Mouse (Mus musculus) ES-E14 (cell line): Measurements from ENCODE around the gene Msl1.

Experiments
- HCFC1 ChIP-seq: IDR thresholded peaks from 2 replicates; pipeline ENCODE4 v1.6.1; 2012; ENCODE audit warnings: low read length, inconsistent platforms, borderline replicate concordance; ENCODE audit not compliant: insufficient read depth
- ZC3H11A ChIP-seq: IDR thresholded peaks from 2 replicates; pipeline ENCODE4 v1.6.1; 2012; ENCODE audit warnings: low read depth, mild to moderate bottlenecking, inconsistent platforms, low read length, borderline replicate concordance

DNA sequence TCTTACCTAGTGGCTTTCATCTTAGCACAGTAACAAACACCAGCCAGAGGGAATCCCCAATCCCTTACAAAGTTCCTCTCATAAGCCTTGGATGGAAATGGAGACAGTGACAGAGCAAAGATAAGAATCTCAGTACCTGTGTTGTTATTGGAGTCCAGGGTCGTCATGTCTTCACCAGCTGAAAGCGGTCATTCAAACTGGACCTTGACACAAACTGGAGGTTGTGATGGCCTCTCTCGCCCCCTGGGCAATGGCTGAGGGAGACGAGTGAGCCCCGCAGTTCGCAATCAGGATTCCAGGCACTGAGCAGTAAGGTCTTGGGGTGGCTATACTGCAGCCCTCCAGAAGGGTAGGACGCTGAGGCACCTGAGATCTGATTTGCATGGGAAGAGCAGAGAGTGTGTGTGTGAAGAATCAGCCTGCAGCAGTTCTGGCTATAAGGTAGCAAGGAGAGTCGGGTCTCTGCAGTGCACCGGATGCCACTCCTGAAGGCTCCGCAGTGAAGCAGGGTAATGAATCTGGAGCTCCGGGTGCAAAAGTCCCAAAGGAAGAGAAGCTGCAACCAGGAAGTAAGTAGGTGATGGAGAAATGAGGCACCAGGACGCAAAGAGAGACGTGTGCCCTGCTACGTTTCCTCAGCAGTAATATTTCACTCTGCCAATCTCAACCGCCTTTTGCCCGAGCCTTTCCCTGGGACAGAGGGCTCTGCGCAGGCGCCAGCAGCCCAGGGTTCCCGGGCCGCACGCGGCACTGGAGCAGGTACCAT is 20.6 kb upstream of the Msl1 start, which contains the start of gene Nr1d1:
- no peak for TF ChIP-seq ZC3H11A
- TF ChIP-seq HCFC1 = no peak
